Mouse (Mus musculus) kidney, postnatal 36 days (tissue): ENCODE data around the gene Tmem132d.
A peak's percentile ranks its signal among the peaks of the same experiment; 100 is the strongest.

Experiments used
- DNase-seq, 2 experiments: peaks; one replicate each; pipeline ENCODE4 v3.0.0; 2021 to 2022; ENCODE audit warnings: mixed read lengths in 2 of 2

The Tmem132d gene

DNA sequence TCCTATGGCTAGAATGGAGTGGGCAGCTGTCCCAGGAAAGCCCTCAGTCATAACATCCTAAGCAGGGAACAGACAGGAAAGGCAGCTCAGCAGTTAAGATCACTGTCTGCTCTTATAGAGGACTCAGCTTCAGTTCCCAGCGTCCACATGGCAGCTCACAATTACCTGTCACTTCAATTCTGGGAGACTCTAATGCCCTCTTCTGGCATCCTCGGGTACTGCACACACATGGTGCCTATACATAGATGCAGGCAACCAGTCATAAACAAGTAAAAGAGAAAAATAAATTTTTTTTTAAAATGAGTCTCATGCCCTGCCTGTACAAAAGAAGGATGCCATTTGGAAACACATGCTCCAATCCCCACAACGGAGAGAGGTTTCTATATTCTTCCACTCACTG, 28.7 kb downstream of the Tmem132d start:
- no peak for DNase-seq

DNA sequence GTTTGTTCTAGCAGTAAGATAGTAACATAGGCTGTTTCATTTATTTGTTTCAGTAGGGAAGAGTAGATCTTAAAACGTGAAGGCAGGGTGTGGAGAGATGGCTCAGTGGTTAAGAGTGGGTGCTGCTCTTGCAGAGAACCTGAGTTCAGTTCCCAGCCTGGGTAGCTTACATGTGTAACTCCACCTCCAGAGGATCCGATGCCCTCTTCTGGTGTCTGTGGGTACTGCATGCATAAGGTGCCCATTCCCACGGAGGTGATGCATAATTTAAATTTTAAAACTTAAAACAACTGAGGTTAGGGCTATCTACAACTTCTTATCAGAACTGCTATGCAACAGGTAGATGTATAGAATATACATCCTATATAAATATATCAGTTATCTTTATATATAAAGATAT, 40.5 kb downstream of the Tmem132d start:
- DNase-seq: peak in 1 of 2 experiments; percentile 8

DNA sequence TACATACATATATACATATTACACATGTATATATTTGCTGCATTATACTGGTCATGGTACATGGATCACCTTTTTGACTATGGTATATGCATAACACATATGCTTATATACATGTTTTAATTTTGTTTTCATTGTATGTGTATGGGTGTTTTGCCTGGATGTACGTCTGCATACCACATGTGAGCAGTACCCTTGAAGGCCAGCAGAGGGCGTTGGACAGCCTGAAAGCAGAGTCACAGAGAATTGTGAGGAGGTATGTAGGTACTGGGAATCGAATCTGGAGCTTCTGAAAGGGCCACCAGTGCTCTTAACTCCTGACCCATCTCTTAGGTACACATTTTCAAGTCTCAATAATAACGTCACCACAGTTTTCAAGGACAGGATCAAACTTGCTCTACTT, 43.2 kb downstream of the Tmem132d start:
- DNase-seq: peak in 1 of 2 experiments; percentile 10

DNA sequence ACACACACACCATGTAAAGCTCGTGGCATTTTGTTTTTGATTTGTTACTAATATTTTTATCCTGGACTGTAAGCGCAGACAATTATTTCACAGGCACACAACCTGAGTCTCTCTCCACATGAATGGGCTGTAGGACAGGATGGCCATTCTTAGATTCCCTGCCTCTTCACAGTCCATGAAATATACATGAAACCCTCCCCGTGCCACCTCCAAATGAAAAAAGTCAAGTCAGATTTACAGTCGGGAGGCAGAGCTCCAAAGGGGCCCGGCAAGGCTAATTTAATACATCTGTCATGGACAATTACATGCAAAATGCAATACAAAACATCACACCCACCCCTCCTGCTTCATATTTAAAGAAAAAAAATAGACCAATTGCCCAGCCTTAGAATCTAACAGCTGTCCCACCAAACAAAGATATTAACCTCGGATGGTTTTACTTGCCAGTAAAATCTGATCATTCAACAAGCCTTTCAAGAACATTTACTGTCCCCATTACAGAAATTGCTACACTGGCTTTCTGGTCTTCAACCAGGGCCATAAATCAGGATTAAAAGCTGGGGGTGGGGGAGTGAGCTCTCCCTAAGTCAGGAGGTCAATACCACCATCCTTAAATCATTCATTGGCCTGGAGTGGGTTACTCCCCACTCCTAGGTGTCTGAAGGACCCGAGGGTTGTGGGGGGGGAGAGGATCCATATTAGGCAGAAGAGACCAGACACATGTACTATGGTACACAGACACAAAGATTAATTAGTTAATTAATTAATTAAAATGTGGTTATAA, 44.3 kb downstream of the Tmem132d start:
- DNase-seq: no peak

DNA sequence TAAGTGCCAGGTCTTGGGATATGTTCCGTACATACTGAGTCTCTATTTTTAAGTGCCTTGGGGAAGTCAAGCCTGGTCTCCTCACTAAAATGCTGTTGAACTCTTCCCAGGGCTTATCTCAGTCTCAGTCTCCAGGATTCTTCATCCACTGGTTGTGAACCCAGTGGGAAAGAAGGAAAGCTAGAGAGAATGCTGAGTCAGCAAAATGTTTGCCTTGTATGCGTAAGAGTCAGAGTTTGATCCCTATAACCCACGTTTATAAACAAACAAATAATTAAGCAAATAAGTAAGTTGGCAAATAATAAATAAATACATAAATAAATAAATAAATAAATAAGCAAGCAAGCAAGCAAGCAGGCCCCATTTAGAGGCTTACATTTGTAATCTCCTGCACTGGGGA, 63.1 kb downstream of the Tmem132d start:
- DNase-seq: no peak

DNA sequence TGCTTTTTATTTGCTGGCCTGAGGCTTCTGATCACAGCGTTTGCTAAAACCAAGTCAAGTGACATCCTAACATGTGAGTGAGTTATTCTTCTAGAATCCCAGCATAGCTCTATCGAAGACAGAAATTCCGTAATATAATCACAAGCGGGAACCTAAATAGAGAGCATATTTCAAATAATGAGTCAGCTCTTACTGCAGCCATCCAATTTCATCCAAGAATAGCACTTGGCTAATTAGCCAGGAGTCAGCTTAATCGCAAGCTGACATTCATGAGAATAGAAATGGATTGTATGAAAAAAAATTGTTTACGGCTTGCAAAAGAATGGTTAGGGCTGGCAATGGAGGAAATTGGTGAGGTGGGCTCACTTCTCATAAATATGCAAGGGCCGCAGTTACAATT, 63.8 kb downstream of the Tmem132d start:
- no peak for DNase-seq

DNA sequence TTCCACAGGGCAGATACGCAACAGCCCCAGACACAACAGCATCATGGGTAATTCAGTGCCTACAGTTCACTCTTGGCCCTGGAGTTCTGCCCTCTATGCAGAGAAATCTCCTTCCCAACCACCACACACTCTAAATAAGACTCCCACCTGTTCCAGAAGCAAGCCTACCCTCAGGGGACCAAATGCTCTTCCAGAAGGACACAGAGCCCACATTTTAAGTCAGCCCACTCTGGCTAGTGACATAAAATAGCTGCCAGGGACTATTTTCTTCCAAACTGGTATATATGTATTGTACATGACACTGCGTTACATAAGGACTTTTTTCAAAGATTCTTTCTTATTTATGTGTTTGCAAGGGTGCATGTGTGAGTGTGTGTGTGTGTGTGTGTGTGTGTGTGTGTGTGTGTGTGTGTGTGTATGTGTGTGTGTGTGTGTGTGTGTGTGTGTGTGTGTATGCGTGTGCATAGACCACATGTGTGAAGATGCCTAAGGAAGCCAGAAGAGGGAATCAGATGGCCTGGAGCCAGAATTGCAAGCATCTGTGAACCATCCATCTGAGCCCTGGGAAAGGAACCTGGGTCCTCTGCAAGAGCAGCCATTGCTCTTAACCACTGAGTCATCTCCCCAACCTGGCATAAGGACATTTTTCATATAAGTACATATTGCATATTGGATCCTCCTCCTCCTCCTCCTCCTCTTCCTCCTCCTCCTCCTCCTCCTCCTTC, 67.5 kb downstream of the Tmem132d start:
- DNase-seq: no peak

DNA sequence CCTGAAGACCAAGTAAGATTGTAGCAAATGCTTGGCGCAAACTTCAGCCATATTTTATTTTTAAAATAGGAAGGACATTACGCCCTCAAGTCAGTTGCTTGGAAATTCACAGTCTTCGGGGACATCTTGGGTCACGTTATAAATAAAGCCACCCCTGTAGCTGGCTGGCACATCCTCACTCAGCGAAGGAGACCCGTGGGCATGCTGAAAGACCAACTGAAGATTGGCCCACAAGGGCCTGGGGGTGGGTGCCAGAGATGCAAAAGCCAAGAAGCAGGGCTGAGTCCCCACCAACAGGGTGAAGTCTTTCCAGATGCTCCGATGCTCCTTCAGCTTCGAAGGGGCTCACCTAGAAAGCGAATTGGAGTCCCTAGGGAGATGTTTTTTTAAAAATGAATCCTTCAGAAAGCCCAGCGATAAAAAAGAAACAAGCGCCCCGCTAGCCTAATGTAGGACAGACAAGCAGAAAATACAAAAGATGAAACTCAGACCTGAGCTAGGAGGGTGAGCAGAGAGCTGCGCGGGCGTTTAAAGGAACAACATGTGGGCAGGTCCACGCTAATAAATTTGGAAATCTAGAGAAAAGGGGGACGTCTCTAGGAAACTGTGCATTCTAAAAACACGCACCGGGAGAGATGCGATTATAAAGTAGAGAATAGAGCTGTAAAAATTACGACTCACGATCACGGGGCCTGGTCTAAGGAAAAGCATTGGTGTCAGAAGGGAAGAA, 71.8 kb downstream of the Tmem132d start:
- no peak for DNase-seq

DNA sequence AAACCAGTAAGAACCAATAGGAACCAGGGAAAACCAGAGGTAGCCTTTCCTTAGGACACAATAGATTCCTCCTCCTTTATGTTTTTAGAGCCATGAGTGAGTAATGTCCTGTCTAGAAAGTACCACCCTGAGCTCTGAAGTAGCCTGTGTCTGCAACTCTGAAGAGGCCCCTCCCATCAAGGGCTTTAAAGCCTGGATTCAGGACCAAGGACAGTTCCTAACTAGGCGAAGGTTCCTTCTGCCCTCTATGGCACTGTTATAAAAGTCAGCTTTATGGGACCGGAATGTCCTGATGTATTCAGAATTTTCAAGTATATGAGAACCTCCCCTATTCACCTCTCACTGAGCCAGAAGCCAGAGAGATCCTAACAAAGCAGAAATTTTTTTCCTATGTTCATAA, 84.0 kb downstream of the Tmem132d start:
- DNase-seq: peak; percentile 4 to 18

DNA sequence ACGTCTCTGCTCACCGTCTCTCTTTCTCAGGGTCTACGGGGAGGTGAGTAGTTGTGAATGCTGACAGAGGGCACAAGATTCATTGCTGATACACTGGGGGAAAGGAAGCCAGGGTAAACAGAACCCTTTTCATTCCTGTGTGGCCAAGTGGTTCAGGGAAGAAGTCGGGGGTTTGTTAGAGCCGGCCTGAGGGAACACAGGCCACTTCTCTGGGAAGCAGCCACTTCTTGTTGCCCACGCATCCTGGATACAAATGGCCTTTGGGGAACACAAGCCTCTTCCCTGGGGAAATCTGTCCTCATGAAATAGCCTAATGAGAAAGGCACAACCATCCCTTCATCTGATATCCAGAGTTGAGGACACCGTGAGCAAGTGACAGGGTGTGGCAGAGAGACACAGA, 96.0 kb downstream of the Tmem132d start:
- DNase-seq: no peak

DNA sequence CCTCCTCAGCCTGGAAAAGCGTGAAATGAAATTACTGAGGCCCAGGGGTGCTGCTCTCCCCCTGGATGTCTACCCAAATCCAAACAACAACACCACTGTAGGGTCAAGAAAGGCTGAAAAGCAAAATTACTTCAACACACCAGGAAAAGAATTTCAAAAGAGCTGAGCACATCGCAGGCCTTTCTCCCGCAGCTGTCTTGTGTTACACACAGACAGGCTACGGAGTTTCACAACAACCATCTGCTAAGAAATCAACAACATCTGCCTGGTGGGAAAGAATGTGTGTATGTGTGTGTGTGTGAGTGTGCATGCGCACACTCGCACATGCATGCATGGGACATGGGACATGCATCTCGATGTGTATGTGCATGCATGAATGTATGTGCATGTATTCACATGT, 100.1 kb downstream of the Tmem132d start:
- DNase-seq: no peak

DNA sequence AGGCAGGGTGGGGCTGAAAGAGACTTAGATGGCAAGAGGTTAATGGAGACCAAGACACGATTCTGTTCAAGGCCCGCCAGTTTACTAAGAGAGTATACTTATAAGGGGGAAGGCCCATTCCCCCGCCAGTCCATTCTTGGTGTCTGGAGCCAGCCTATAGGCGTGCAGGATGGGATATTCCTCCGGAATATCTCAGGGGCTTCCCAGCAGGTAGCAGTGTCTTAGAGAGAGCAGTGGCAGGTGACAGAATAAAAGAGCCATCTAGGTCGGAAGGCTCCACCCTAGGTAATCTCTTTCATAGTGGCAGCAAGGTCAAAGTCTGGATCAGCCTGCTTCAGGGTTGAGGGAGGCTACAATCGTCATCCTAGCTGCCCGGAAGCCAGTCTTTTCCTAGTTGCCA, 102.5 kb downstream of the Tmem132d start:
- DNase-seq: no peak

DNA sequence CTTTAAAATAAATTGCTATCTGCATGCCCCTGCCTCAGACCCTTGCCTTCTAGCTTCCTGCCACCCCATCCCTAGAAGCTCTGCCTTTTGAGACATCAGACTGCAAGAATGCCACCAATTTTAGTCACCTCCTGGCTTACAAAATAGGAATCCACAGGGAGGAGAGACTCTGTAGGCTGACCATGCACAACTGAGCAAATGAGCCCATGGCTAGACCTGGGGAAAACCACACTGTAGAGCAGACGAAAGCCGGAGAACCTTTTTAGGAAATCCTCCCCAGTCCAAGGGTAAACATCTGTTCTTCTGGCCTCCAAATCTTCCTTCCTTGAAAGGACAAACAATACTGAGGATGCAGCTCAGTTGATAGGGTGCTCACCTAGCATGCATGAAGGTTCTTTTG, 130.5 kb downstream of the Tmem132d start:
- no peak for DNase-seq

DNA sequence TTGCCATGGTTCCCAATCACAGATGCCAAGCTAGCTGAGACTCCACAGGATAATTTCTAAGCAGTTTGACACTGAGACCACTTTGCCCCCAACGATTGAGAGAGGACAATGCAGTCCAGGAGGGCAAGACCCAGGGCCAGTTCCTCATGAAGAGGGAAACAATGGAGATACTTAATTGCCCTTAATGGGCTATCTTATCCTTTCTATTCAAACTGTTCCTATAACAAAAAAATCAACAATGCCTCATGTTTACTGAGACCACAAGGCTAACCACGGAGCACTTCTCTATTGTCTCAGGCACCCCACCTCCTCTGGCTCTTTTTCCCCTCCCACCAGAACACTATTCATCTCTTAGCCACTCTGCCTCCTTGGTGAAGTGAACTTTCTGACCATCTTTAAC, 141.7 kb downstream of the Tmem132d start:
- no peak for DNase-seq

DNA sequence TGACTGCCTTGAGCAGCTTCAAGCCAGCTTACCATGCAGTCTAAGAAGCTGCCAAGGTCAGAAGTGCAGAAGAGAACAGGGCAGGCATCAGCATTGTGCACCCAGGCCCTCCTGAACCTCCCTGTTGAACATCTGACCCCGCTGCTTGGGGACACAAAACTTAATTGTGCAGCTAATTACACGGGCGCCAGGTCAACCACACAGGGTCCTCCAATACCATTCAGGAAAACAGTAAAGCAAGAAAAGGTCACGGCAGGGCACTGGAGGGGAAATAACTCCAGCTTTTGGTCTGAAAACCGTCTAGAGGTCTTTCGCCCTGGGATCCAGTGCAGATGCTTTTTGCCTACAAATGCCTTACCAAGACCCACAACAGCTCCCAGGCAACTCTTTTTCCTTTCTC, 159.6 kb downstream of the Tmem132d start:
- DNase-seq: no peak

DNA sequence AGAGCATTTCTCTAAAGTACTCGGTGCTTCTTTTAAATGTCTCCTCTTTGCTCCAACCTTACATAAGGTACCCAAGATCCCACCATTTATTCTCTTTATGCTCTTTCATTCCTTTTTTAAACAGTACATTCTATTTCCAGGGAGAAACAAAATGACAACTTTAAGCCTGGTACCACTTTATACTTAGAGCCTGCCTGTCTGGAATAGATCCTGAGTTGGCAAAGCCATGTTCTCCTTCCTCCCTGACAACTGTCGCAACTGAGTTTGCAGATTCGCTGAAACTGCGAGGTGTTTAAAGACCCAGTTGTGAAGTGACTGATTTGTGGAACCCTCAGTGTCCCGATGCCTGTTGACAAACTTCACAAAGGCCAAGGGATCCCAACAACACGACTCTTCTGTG, 165.5 kb downstream of the Tmem132d start:
- no peak for DNase-seq

DNA sequence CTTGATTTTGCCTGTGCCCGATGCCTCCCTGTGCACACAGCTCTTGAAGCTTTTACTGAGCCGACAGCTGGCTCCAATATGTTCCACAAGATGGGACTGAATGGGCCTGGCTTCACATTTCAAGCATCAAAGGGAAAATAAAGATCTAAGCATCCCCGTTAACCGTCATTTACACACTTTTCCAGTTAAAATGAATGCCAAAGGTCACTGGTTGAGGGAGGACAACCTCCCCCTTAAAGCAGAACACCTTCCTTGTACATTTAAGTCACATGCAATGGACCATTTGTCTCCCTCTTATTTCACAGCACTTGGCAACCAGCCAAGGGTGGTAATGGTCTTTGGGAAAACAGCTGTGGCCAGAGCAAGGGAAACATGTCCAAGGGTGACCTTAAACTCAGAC, 188.7 kb downstream of the Tmem132d start:
- no peak for DNase-seq

DNA sequence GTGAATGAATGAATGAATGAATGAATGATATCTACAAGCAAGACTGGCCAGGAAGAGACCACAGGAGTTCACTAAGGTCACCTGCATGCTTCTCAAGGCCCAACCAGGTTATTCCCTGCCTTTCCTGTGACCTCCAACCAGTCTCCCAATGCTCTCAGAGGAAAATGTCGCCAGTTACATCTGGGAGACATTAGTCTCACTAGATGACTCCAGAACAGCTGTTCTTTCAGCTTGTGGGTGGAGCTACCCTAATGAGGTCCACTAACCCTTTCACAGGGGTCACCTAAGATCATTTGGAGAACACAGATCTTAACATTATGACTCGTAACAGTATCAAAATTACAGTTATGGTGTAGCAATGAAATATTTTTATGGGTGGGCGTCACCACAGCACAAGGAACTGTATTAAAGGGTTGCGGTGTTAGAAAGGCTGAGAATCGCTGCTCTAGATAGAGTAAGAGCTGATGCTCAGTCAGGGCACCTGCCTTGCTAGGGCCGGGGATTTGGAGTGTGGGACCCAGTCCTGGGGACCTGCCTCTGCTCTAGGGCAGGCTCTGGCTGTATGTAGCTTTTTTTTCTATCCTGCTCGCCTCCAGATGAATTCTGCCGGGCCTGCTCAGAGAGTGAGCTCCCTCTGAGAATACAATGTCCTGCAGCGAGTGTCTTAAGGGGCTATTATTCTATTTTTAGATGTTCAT, 196.1 kb downstream of the Tmem132d start:
- DNase-seq: no peak

DNA sequence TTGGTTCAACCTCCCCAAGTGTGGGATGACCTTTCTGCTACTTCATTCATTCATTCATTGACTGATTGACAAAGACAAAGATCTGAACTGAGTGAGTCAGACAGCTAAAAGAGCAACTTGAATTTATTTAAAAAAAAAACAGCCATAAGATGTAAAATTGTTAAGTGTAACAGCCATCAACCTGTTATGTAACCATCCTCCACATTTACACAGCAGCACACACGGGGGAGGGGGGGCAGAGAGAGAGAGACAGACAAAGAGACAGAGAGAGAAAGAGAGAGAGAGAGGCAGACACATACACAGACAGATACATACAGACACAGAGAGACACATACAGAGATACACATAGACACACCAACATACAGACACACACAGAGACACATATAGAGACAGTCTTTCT, 197.3 kb downstream of the Tmem132d start:
- no peak for DNase-seq

DNA sequence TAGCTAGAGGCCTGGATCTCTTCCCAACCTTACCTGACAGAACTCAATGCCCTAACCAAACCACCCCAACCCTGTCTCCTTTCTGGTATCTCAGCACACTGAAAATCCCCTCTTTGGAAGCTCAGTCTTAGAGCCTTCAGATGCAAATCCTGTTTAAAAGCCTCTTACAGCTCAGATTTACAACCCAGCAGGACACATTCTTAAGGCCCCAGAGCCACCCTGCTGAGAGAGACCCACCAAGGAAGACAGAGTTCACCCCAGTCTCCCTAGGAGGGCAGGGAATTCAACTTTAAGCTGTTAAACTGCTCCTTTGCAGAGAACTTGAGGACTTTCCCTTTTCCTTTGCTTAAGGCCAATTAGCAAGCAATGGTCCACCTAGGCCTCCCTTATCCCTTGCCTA, 199.8 kb downstream of the Tmem132d start:
- DNase-seq: no peak

DNA sequence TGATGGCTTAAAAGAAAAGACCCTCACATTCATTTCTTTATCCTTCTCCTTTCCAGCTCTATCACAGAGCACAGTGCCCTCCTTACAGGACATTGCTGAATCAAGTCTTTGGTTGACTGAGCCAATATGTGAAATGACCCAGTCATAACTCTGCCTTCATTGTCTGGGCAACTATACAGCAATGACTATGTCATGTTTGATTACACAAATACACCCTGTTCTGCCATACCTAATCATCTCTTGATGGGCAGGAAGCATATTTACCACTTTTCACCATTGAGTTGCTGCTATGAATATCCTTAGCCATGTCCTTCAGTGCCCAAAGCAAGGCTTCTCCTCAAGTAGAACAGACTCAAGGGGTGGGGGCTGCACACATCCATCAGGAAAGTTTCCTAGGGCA, 214.6 kb downstream of the Tmem132d start:
- DNase-seq: no peak

DNA sequence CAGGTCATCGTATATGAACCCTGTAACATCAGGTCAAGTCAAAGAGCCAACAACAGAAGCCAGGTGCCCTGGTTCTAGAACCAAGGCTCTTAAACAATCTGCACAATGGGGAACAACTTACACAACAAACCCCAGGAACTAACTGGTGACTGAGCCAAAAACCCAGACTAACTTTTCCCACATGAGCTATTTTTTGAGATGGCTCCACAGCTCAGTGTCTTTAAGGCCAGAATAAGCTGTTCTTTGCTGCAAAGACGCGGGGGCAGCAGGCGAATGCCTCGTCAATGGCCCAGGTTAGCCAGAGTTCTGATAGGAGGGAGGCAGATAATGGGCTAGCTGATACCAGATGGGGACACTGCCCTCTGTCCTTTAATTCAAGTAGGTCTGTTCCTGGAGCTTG, 221.8 kb downstream of the Tmem132d start:
- no peak for DNase-seq

DNA sequence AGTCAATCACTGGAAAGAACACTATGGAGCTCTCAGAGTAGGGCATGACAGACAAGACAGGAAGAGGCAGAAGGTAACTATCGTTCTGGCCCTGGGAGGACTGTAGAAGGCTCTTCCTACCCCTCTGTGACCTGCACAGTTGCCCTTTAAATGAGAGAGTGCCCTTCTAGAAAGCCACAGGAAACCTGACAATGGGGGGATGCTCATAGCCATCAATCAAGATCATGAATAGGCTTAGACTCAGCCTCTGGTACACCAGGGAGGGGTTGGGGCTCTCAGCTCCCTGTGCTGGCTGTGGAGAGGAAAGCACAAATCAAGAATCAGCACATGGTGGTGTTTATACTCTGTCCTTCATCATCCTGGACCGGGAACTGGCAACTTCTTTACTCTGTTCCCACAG, 227.2 kb downstream of the Tmem132d start:
- no peak for DNase-seq
